Mouse (Mus musculus) intestine, postnatal 0 days (tissue): ENCODE data around the gene Olfr1396. TPM values are rescaled to one million over a fixed set of nuclear protein-coding genes. Genes with fewer than 3 reads are reported as not detected.
"Not testable (repeated sequence)": the region's sequence is repeated elsewhere in the genome, so short reads cannot be mapped to it uniquely, and the experiment has no call there.

ENCODE experiments used
- ATAC-seq: fragments of 200-750 bp; cut with Nextera tagmentation; 2 replicates; pipeline ENCODE4 v1.8.0; 2017; ENCODE audit warnings: mild to moderate bottlenecking, moderate TSS enrichment, moderate library complexity
- H3K27ac ChIP-seq: fragments of 300-500 bp; sonication (generic); 2 replicates; pipeline ENCODE4 v1.5.1; 2014; ENCODE audit warnings: mild to moderate bottlenecking, low read depth, low read length, moderate library complexity
- H3K27me3 ChIP-seq: fragments of 300-500 bp; sonication (generic); replicated peaks from 2 replicates; pipeline ENCODE4 v1.6.1; 2014; ENCODE audit warnings: low read length, mixed read lengths; ENCODE audit not compliant: control insufficient read depth, insufficient read depth
- H3K36me3 ChIP-seq: fragments of 300-500 bp; sonication (generic); 2 replicates; pipeline ENCODE4 v1.6.1; 2014; ENCODE audit warnings: mild to moderate bottlenecking, moderate library complexity; ENCODE audit not compliant: control insufficient read depth, insufficient read depth
- H3K4me1 ChIP-seq: fragments of 300-500 bp; sonication (generic); replicated peaks from 2 replicates; pipeline ENCODE4 v1.6.1; 2014; ENCODE audit warnings: antibody characterized with exemption, low read length, mixed read lengths; ENCODE audit not compliant: control insufficient read depth, insufficient read depth
- H3K4me2 ChIP-seq: fragments of 300-500 bp; sonication (generic); replicated peaks from 2 replicates; pipeline ENCODE4 v1.6.1; 2014; ENCODE audit warnings: low read depth, mild to moderate bottlenecking, moderate library complexity
- H3K4me3 ChIP-seq: fragments of 300-500 bp; sonication (generic); 2 replicates; pipeline ENCODE4 v1.5.1; 2014; ENCODE audit warnings: low read depth, low read length
- H3K9ac ChIP-seq: fragments of 300-500 bp; sonication (generic); 2 replicates; pipeline ENCODE4 v1.6.1; 2014; ENCODE audit warnings: mild to moderate bottlenecking, low read depth, low read length
- H3K9me3 ChIP-seq: fragments of 300-500 bp; sonication (generic); 2 replicates; pipeline ENCODE4 v1.6.1; 2016; ENCODE audit warnings: mixed run types; ENCODE audit not compliant: control insufficient read depth
- CTCF ChIP-seq: sonication (generic); IDR thresholded peaks from 2 replicates; pipeline ENCODE4 v1.5.1; 2016; ENCODE audit warnings: low read depth, mild to moderate bottlenecking, control low read depth, antibody characterized with exemption, moderate library complexity
- WGBS: fragments of 180-500 bp; shearing (Covaris S2); extraction: QIAGEN DNeasy Blood & Tissue Kit; methylation state at CpG from one replicate; pipeline ENCODE4 v1.1.7; 2014; 5-methylcytosine and 5-hydroxymethylcytosine counted together
- polyA plus RNA-seq: library from polyadenylated mRNA; unstranded; fragments of >200 nt; fragmentation: Nextera tagmentation; extraction: Ambion mirVana; gene quantifications from 2 replicates; pipeline ENCODE4 v1.2.1, GENCODE M21; 2015

The Olfr1396 gene
- polyA plus RNA-seq, 1 experiment from 2014 or later = 0.04 TPM

GRCm38 (mm10) chr11:49068358-49068757, 46.3 kb downstream of the Olfr1396 start:
- no peaks in the 10 kb centered on the region for H3K27me3 ChIP-seq
- no peak overlapping the region for H3K4me3 ChIP-seq
- H3K36me3 ChIP-seq = no peaks in the 10 kb centered on the region
- no peak overlapping the region for H3K27ac ChIP-seq
- no peaks in the 10 kb centered on the region for H3K4me1 ChIP-seq
- TF ChIP-seq CTCF = no peak
- 92% methylated on average over 1 of the region's 1 CpGs for WGBS
- H3K9ac ChIP-seq = no peak overlapping the region
- no peaks in the 10 kb centered on the region for H3K9me3 ChIP-seq
- H3K4me2 ChIP-seq = no peak overlapping the region
- ATAC-seq = no peak

GRCm38 (mm10) chr11:49063713-49064469, 50.8 kb downstream of the Olfr1396 start, which contains the start of gene Tgtp2:
TSS of gene Tgtp2 (minus strand) at chr11:49064206.
- 60% methylated on average over 5 of the region's 5 CpGs for WGBS
- not testable (repeated sequence) for H3K36me3 ChIP-seq, H3K27me3 ChIP-seq, ATAC-seq, H3K9me3 ChIP-seq, H3K4me3 ChIP-seq, H3K4me2 ChIP-seq, H3K9ac ChIP-seq, H3K4me1 ChIP-seq, H3K27ac ChIP-seq

- H3K36me3 ChIP-seq, H3K4me3 ChIP-seq, H3K4me1 ChIP-seq, H3K9me3 ChIP-seq, H3K27me3 ChIP-seq, H3K27ac ChIP-seq, H3K4me2 ChIP-seq, H3K9ac ChIP-seq, ATAC-seq: not testable (repeated sequence)
- 68% methylated on average over 1 of the region's 2 CpGs for WGBS
These were observed 52.8 kb downstream of the Olfr1396 start for GRCm38 (mm10) chr11:49061865-49062264.

DNA sequence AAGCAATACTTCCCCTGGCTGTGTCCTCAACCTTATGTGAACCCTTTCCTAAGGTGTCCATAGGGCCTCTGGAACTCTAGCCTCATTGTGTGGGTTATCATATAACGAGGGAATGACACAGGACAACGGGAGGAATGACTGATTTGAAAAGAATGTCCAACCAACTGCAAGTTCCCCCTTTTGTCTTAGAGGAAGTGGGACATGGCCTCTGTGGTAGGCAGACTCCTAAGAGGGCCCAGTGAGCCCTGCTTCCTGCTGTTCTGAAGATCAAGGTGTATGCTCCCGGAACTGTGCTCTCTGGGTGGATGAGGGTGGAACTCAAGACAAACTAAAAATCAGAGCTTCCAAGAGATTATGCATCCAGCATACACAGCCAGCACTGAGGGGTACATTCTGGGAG, 54.6 kb downstream of the Olfr1396 start:
- H3K9ac ChIP-seq, H3K36me3 ChIP-seq, ATAC-seq, H3K4me2 ChIP-seq, H3K4me3 ChIP-seq, H3K27ac ChIP-seq, H3K9me3 ChIP-seq, H3K4me1 ChIP-seq, H3K27me3 ChIP-seq: not testable (repeated sequence)
- WGBS = 57% methylated on average over 2 of the region's 3 CpGs

Other genes starting within 250 kb of the Olfr1396 start
- 14.5 and 15.0 TPM in 2 replicates for gene Irgm1, start 243.2 kb downstream of the Olfr1396 start, polyA plus RNA-seq
- gene Gm5431, start 212.7 kb downstream of the Olfr1396 start, polyA plus RNA-seq = 2.7 and 3.1 TPM in 2 replicates
- 8.4 and 9.5 TPM in 2 replicates for gene Psme2b, start 168.7 kb downstream of the Olfr1396 start, polyA plus RNA-seq
- gene Olfr56, start 136.0 kb downstream of the Olfr1396 start, polyA plus RNA-seq = 0.30 and 0.33 TPM in 2 replicates
- 0.43 and 0.48 TPM in 2 replicates for gene 9930111J21Rik1, start 135.5 kb downstream of the Olfr1396 start, polyA plus RNA-seq
- 0.04 TPM in 1 of 2 replicates, not detected in the other for gene Gm12185, start 122.6 kb downstream of the Olfr1396 start, polyA plus RNA-seq
- 5.2 and 5.4 TPM in 2 replicates for gene Tgtp1, start 120.7 kb downstream of the Olfr1396 start, polyA plus RNA-seq
- gene 9930111J21Rik2, start 63.6 kb downstream of the Olfr1396 start, polyA plus RNA-seq = 0.48 and 0.61 TPM in 2 replicates
- 2.7 and 2.8 TPM in 2 replicates for gene Tgtp2, start 50.7 kb downstream of the Olfr1396 start, polyA plus RNA-seq
- gene Ifi47, start 38.3 kb downstream of the Olfr1396 start, polyA plus RNA-seq = 29.2 and 29.5 TPM in 2 replicates
- not detected in 2 replicates for gene Olfr1395, start 27.4 kb upstream of the Olfr1396 start, polyA plus RNA-seq
- gene Olfr1394, start 39.5 kb upstream of the Olfr1396 start, polyA plus RNA-seq = not detected in 2 replicates
- gene Btnl9, start 72.3 kb upstream of the Olfr1396 start, polyA plus RNA-seq = 0.75 and 0.86 TPM in 2 replicates
- gene Zfp62, start 88.4 kb upstream of the Olfr1396 start, polyA plus RNA-seq = 8.4 TPM in 2 replicates
- 59.0 and 62.2 TPM in 2 replicates for gene Mgat1, start 129.3 kb upstream of the Olfr1396 start, polyA plus RNA-seq
- gene Olfr1393, start 163.4 kb upstream of the Olfr1396 start, polyA plus RNA-seq = 0.16 TPM in 1 of 2 replicates, not detected in the other
- gene Olfr1392, start 170.4 kb upstream of the Olfr1396 start, polyA plus RNA-seq = 0.08 TPM in 1 of 2 replicates, not detected in the other
- gene Olfr10, start 189.9 kb upstream of the Olfr1396 start, polyA plus RNA-seq = not detected in 2 replicates
- gene Olfr1391, start 207.9 kb upstream of the Olfr1396 start, polyA plus RNA-seq = not detected in 2 replicates
- not detected in 2 replicates for gene Olfr1390, start 220.3 kb upstream of the Olfr1396 start, polyA plus RNA-seq